Mouse (Mus musculus): ENCODE data around the gene Gm10135. TPM values are rescaled to one million over a fixed set of nuclear protein-coding genes. Genes with fewer than 3 reads are reported as not detected.
A peak's percentile ranks its signal among the peaks of the same experiment; 100 is the strongest.
"Not testable (repeated sequence)": the region's sequence is repeated elsewhere in the genome, so short reads cannot be mapped to it uniquely, and the experiment has no call there.

The Gm10135 gene
- not detected for total RNA-seq (2022)

DNA sequence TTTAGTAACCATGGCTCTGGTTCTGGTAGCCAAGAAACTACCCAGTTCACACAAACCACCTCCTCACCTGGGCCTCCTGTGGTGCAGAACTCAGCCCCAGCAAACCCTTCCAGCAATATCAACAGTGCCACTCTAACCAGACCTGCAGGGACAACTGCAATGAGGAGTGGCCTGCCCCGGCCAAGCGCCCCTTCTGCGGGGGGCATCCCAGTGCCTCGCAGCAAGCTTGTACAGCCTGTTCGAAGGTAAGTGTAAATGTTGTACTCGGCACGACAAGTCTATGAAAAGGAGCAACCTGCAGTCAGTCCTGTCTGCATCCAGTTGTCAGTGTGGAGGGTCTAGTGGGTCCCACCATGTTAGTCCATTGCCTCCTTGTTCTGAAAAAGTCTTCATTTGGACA lies at the start of gene Gm10135:
Gene Gm10135 (minus strand): TSS at position 101 of the 400 bp plus-strand sequence.
- DNase-seq, result no peak

DNA sequence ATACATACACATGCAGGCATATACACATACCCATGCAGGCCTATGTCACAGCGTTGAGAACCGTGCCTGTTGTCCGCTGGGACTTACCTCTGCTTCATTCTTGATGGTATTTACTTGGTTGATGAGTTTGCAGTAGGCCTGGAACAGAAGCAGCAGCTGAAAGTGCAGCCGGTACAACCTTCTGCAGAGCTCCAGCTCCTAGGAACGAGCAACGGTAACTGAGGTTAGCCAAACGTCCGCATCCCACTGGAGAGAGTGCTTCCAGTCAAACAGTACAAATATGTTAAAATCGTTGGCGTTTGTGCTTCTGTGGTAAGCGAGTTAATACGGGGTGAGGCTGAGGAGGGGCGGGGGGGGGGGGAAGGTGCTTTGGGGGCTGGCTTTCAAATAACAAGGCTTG lies 49.3 kb upstream of the Gm10135 start:
- no peak for DNase-seq

DNA sequence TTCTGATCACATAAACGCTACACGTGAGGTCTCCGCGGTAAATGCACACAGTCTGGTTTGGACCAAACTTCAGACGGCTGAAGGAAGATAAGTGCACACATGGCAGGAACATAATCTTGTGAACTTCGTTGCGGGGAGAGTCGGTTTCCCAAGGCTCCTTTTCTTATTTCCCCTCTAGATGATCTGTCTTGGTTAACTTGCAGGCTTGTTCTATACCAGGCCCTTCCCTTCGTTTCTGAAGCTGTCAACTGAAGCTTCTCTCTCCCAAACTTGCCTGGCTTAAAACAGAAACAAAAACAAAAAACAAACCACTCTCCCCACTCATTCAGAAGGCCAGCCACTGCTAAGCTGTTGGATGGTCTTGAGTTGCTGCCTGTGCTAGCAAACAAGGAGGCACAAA lies 40.2 kb upstream of the Gm10135 start:
- no peak for DNase-seq

DNA sequence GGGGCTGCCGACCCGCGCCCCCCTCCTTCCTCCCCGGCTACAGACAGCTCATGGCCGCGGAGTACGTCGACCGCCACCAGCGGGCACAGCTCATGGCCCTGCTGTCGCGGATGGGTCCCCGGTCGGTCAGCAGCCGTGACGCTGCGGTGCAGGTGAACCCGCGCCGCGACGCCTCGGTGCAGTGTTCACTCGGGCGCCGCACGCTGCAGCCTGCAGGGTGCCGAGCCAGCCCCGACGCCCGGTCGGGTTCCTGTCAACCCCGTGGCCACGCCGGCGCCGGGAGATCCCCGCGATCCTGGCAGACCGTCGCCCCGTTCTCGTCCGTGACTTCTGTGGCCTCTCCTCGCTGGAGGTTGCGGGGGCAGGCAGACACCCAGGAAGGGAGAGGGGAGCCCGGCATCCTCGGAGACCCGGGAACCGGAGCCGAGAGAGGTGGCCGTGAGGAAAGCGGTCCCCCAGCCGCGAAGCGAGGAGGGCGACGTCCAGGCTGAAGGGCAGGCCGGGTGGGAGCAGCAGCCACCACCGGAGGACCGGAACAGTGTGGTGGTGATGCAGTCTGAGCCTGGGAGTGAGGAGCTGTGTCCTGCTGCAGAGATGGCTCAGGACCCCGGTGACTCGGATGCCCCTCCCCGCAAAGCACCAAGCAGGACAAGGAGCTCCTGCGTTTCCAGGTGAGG lies 39.2 kb upstream of the Gm10135 start:
- not testable (repeated sequence) for DNase-seq

DNA sequence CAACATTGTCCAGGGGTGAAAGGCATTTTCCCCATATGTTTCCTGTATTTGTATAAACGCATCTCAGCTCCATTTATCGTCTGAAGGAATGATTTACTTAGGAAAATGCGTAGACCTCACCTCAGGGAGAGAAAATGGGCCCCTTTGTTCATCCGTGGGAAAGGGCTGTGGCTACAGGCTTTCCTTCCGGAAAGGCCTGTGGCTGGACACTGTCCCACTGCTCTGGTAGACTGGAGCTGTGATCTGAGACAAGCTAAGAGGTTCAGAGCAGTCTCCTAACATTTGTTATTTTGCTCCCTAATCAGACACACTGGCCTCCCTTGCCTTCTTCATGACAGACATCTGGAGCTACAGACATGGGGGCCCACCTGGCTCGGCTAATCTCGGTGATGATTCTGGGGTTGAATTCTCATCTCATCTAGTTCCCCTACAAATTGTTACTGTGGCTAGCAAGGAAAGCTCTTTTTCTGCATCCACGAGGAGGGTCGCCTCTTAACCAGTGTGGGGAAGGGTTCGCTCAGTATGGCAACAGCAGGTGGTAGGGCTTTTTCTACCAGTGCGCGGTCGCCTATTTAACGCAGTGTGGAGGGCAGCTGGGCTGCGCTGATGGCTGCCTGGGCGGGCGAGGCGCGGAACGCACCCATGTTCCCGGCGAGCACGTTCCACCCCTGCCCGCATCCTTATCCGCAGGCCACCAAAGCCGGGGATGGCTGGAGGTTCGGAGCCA lies 38.5 kb upstream of the Gm10135 start:
- DNase-seq, result not testable (repeated sequence)

DNA sequence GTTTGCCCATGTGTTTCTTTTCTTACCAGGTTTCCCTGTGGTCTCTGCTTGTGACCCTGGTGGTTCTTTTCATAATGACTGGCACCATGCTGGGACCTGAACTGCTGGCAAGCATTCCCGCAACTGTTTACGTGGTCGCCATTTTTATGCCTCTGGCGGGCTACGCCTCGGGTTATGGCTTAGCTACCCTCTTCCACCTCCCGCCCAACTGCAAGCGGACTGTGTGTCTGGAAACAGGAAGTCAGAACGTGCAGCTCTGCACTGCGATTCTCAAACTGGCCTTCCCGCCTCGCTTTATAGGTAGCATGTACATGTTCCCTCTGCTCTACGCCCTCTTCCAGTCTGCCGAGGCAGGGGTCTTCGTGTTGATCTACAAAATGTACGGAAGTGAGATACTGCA lies 37.3 kb upstream of the Gm10135 start:
- DNase-seq, result not testable (repeated sequence)

DNA sequence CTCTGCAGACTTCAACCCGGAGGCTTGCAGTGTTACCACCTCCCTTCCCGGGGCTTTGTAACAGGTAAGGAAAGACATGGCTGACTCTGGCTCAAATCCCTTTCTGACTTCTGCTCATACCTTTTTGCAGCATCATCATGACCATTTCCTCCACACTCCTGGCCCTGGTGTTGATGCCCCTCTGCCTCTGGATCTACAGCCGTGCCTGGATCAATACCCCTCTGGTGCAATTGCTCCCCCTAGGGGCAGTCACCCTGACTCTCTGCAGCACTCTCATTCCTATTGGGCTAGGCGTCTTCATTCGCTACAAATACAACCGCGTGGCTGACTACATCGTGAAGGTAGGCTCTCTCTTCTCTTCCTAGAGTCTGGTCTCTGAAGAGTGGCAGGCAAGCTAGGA lies 33.7 kb upstream of the Gm10135 start:
- DNase-seq, result not testable (repeated sequence)

DNA sequence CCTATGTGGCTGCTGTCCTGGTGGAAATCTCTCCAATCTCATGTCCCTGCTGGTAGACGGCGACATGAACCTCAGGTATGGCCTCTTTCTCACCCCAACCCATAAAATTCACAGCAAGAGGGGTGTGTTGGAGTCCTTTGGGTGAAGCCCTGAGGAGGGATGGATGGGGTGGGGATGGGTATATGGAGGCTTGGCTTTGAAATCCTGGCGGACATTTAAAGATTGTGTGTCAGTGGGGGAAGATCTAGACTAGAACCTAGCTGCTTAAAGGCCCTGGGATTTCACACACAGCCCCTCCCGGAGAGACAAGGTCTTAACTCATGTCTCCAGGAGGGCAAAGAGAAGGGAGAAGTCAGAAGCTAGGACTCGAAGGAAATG lies 33.1 kb upstream of the Gm10135 start:
- DNase-seq, result no peak

DNA sequence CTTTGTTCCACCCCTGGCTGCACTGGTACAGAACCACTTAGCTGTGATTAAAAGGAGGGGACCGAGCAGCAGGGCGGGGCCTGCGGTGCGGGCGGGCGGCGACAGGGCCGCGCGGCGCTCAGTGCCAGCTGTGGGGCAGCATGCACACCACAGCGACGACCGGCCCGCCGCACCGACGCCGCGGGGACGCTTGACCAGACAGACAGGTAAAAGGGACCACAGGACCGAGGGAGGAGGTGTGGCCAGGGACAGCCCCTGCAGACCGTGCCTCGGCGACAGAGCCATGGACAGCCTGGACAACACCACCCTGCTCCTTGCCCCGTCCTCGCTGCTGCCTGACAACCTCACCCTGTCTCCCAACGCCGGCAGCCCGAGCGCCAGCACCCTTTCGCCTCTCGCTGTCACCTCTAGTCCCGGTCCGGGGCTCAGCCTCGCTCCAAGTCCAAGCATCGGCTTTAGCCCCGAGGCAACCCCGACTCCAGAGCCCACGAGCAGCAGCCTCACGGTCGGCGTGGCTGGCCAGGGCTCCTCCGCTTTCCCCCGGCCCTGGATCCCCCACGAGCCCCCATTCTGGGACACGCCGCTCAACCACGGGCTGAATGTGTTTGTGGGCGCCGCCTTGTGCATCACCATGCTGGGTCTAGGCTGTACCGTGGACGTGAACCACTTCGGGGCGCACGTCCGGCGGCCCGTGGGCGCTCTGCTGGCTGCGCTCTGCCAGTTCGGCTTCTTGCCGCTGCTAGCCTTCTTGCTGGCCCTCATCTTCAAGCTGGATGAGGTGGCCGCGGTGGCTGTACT lies 32.5 kb upstream of the Gm10135 start, which contains the start of gene Slc10a4:
Gene Slc10a4 (plus strand): TSS at position 100 of the 798 bp plus-strand sequence.
- peak; percentile 8 for DNase-seq

DNA sequence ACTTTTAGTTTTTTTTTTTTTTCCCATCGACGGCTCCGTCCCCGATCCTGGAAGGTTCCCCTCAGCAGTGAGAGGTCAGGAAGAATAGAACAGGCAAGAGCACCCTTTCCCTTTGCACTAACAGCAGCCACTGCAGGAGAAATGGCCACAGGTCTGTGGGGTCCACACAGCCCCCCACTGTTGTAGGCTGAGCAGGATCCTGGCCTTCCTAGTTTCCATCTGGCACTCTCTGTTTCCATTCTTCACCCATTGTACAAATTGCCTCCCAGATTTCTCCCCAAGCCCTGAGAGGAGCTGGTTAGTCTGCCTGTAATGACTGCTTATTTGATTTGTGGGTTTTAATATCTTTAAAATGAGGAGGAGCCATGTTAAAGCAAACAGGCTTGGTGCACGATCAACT lies 29.5 kb upstream of the Gm10135 start:
- DNase-seq, result no peak

DNA sequence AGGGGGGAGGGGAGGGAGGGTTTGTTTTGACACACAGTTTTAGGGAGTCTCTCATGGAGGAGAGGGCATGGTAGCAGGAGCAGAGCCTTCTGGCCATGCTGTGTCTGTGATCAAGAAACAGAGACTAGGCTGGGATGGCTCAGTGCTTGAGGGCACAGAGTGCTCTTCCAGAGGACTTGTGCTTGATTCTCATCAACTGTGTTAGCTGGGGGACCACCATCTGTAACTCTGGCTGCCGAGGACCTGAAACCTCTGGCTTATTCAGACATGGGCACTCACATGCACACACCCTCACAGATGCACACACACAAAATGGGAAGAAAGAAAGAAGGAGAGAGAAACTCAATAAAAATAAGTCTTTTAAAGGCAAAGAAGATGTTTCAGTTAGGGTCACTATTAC lies 24.0 kb upstream of the Gm10135 start:
- not testable (repeated sequence) for DNase-seq

DNA sequence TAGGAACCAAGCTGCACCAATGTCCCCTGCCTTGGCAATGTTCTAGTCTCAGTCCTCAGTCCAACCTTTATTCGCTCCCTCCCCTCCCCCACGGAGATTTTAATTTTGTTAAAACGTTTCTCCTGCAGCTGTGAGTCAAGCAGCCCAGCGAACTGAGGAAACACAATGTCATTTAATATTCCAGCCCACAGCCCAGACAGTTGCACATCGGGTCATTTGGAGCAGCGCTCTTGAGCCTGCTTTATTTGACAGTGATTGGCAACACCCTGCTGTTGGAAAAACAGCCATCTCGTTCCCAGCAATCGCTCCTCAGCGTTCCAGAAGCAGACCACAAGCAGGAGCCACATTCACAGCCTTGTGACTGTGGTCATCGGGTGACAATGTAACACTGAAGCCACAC lies 20.9 kb upstream of the Gm10135 start:
- DNase-seq, result no peak

DNA sequence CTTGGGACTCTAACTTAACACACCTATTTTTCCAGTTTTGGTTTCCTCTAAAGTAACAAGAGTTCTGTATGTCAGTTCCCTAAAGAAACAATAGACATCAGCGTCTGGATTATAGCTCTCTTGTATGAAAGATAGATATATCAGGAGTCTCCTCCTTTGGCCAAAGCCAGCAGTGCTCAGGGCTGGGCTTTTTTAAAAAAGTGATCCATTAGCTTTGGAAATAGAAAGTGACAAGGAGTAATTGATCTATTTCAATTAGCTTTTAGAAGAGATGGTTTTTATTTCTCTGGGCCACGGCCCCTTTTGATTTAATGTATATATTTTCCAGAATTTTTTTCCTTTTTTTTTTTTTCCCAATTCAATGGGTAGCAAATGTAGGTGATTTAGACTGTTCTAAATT lies 20.4 kb upstream of the Gm10135 start:
- DNase-seq, result no peak

DNA sequence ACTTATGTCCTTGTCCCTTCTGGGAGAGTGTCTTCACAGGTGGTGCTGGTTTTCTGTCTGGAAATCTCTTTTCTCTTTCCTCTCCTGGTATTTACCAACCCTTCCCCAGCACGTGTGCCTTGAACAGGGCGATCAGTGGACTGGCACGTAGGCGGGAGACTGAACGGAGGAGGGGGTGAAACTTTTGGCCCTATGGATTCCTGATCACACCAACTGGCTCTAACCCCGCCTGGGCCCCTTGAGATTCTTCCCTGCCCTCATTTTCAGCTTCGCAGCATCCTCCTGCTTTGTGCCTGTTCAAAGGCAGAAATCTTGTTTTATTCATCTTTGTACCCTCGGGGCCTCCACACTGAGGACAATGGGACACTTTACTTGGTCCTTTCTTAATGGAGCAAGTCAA lies 19.9 kb upstream of the Gm10135 start:
- DNase-seq, result no peak

DNA sequence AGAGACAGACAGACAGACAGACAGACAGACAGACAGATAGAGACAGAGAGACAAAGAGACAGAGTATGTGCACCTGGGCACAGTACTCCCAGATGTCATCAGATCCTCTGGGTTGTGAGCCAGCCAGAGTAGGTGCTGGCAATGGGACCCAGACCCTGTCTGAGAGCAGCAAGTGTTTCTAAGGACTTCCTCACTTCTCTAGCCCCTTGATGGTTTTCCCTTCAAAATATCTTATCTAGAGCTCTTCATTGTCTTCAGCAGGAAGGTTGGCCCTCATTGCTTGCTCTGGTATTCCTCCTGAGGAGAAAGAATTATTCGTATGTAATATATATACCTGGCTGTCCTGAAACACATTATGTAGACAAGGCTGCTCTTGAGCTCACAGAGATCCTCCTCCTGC lies 18.0 kb upstream of the Gm10135 start:
- no peak for DNase-seq

DNA sequence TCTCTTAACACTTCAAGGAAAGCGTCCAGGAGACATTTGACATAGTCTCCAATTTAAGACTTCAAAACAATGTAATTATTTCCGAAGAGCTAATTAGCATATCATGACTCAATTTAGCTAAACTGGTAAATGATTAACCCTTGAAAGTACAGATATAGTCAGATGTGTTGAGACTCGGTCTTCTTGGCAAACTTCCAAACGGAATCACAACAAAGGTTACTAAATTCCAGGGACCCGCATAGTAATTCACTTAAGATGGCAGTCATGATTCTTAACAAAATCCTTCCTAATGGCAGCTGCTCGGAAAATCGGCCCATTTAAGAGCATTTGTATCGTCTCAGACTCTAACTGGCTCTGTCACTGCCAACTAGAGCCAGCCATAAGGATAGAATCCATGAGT lies 15.3 kb upstream of the Gm10135 start:
- no peak for DNase-seq

DNA sequence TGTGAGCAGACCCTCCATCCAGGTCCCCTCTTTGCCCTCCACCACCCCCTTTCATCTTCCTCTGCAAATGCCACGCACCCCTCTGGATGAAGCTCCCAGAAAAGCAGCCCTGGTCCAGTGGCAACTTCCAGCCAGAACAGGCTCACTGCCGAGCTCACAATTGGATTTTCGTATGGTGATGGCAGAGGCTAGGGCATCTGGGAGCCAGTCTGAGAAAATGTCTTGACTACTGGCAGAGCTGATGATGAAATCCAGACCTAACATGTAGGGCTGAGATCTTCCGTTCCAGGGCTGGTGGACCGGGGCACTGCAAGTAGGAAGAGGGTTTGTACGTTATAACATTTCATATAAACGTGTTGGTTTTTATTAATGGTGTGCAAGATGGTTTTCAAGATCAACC lies 13.3 kb upstream of the Gm10135 start:
- no peak for DNase-seq

DNA sequence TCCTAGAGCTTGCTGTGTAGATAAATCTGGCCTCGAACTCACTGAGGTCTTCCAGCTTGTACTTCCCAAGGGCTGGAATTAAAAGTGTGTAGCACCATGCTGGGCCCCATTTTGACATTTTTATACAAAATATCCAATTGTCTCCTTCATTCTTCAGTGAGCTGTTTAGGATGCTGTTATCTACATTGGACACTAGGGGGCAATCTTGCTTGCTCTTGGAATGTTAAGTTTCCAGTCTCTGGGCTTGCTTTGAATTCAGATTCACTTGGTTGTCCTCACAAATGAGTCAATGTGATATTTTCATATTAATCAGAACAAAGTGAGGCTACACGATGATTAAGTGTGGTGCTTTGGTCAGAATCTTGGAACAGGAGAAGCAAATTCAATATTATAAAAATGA lies 9.6 kb upstream of the Gm10135 start:
- DNase-seq, result no peak

DNA sequence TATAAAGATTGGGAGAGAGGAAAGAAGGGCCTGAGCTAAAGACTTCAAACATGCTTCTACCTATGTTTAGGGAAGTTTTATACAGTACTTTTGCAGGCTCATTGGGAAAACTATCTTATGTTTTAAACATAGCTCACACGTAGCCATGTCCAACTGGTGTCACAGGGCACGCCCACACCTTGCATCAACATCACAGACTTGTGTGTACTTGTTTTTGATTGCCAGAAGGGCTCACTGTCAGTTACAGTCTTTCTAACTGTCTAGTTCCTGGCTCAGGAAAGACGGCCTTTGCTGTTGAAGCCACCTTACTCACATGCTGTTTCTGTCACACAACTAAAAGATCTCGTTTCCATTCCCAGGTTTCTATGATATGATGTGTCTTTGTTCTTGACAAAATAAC lies 2.0 kb upstream of the Gm10135 start:
- DNase-seq, result no peak

DNA sequence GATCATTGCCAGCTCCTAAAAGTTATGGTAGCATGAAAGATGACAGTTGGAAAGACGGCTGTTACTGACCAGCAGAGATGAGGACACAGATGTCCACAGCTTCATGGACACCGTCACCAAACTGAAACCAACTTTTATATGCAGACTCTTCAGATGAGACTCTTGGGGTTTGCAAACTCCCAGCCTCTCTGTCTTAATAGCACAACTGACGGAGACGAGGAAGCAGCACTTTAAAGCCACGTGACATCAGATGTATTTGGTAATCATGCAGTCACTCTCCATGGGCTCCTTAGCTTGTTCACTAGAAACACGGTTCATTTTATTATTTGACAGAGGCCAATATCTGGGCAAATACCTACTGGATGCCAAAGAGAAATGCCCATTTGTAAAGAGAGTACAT lies 1.5 kb upstream of the Gm10135 start:
- no peak for DNase-seq

DNA sequence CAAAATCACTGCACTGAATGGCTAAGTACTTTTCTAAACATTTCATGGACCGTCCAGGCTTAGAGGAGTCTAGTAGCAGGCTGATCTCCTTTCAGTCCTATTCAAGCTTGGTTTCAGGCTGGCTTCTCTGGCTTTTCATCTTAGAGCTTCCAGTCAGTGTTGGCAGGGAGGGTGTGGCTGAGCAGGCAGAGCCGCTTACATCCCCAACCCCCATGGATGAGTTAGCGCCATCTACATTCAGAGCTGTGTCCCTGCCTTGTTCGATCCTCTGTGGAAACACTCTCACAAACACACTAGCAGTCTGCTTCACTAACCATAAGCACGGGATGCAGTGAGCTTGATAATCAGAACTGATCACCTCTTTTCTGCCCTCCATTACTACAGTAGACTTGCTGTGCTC lies 1.6 kb downstream of the Gm10135 start:
- no peak for DNase-seq

DNA sequence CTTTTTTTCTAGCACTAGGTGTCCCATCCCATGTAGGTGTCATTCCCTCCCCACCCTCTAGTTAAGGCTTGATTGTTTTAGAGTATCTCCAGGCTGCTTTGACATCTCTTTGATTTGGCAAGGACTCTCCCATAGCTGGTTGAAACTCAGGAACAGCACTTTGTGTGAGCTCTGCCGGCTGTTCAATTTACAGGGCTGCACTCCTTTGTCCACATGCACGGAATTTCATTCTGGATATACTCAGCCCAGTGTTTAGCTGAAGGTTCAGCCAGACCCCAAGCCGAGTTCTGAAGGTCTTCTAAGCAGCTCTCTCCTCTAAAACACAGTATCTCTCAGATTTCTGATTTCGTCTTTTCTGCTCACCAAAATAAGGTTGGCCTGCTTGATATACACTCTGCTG lies 2.1 kb downstream of the Gm10135 start:
- no peak for DNase-seq

DNA sequence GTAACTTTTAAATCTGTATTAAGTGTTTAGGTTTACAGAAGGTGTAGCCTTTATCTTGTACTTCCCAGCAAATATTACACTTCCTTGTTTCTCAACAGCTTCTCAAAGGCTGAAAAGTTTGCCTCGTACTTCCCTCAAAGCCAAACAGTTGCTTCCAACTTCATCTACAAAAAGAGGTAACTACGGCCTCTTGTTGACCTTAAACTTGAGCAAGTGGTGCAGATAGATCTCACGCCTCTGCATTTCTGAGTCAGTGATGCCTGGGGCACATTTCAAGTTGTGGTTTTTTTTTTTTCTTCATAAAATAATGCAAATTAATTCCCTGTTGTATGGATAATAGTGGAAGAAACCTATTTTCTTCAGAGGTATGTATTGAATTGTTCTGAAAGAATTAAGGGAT lies 8.8 kb downstream of the Gm10135 start:
- no peak for DNase-seq

DNA sequence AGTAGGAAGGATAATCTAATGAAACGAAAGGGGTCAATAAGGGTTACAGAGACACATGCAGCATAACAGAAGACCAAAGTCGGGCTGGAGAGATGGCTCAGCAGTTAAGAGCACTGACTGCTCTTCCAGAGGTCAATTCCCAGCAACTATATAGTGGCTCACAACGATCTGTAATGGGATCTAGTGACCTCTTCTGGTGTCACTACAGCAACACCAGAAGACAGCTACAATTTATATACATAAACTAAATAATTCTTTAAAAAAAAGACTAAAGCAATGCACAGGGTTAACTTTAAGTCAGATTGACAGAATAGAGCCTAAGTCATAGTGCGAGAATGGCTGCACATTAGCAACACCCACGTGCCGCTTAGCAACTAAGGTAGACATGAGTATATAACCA lies 14.4 kb downstream of the Gm10135 start:
- no peak for DNase-seq
